Mouse (Mus musculus): ENCODE results near the gene Lpin2. TPM values are rescaled to one million over a fixed set of nuclear protein-coding genes. Genes with fewer than 3 reads are reported as not detected.

The Lpin2 gene
- polyA plus RNA-seq, 1 experiment from 2014 or later: 22.5 TPM

DNA sequence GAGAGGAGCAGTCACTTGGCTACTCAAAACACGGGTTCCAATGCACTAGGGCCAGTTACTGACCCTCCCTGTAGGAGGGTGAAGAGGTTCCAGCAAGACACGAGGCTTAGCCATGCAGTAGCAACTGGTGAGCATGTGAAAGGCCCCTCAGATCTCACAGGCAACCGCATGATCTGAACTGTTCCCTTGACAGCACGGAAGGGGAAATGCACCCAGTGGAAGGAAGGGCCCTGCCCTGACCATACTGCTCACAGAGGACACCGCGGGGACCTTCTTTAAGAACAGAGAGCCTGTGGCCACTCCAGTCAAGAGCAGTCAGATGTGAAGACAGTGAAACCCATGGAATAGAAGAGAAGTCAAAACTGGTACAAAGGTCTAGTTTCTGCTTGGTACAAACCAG is 80.8 kb downstream of the Lpin2 start:
- Histone ChIP-seq H3K36me3 (no peaks in the 10 kb centered on the region), H3K4me1 (replicated peaks) (peaks cover 3% of the 10 kb centered on the region; the same call in 1 of the 2 replicates), H3K9ac (no peak overlapping the region), H3K4me2 (replicated peaks) (no peak overlapping the region), H3K27me3 (replicated peaks) (no peaks in the 10 kb centered on the region), H3K27ac (no peak overlapping the region), H3K4me3 (replicated peaks) (no peak overlapping the region), H3K9me3 (no peaks in the 10 kb centered on the region)
- no peak for ATAC-seq
- 72% methylated on average over 6 of the region's 6 CpGs for whole genome bisulfite sequencing

DNA sequence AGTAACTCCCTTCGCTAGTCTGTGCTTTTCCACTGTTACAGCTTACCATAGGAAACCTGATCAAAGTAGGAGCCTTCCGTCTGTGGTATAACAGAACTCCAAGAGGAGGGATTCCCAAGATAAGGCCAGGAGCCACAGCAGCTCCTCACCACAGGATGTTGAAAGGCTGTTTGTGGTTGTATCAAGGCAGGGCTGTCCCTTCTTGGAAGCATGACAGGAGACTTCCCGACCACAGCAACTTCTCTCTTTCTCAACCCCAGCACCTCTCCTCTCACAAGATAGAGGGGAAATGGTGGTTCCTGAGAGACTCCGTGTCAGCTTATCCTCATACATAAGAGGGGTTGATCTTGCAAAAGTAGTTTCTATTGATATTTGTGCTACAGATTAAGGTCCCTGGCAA is 82.4 kb downstream of the Lpin2 start:
- Histone ChIP-seq H3K4me1 (replicated peaks) (peaks cover 2% of the 10 kb centered on the region; the same call in 1 of the 2 replicates), H3K9me3 (no peaks in the 10 kb centered on the region), H3K27ac (no peak overlapping the region), H3K36me3 (no peaks in the 10 kb centered on the region), H3K4me2 (replicated peaks) (no peak overlapping the region), H3K27me3 (replicated peaks) (no peaks in the 10 kb centered on the region), H3K4me3 (replicated peaks) (no peak overlapping the region), H3K9ac (no peak overlapping the region)
- ATAC-seq: no peak
- WGBS: 79% methylated on average over 4 of the region's 4 CpGs

DNA sequence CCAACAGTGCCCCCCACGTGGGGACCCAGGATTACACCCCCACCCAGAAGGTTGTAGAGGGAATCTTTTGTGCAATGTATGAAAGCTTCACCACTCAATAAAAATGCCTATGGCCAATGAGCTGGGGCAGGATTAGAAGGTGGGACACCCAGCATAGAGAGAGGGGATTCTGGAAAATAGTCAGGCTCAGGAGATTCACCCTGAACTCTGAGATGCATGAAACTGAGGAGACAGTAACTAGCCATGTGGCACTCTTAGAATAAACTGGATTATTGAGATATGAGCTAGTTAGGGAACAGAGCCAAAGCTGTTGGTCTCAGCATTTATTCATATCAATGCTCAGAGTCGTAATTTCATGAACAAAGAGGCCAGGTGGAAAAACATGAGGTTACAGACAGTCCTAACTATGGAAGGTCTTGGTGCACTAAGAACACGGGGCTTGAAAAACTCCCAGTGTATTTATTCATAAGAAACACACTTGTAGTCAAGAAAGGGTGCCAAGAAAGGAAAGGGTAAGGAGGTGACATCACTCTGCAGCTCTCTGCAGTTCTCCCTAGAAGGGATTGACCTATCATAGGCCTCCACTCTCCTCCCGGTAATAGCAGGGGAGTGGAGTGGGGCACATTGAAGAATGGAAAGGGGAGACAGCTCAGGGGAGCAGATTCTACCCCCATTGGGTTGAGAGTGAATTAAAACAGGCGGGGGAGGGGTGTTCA is 83.1 kb downstream of the Lpin2 start:
- Histone ChIP-seq H3K4me2 (replicated peaks) (no peak overlapping the region), H3K4me1 (replicated peaks) (no peaks in the 10 kb centered on the region), H3K9ac (no peak overlapping the region), H3K27ac (no peak overlapping the region), H3K27me3 (replicated peaks) (no peaks in the 10 kb centered on the region), H3K36me3 (no peaks in the 10 kb centered on the region), H3K4me3 (replicated peaks) (no peak overlapping the region), H3K9me3 (no peaks in the 10 kb centered on the region)
- 55% methylated on average over 5 of the region's 5 CpGs for WGBS
- ATAC-seq: 0 out of 2 replicates have a peak, but pooled peaks have one; percentile 35

DNA sequence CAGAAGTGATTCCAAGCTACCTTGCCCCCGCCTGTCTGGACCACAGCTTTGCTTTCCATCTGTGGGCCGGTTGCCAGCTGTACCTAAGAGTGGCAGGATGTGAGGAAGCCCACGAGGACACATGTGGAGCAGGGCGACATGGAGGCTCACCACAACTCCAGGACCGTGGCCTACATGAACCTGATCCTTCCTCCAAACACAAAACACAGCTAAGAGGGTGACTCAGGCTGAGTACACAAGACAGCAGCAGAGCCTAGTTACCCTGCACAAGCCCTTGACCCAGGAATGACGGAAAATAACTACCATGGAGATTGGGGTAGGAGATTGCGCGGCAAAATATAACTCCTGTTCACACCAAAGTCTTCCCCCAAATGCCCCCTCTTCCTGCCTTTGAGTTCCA is 85.0 kb downstream of the Lpin2 start:
- H3K9me3 ChIP-seq: no peaks in the 10 kb centered on the region
- no peak overlapping the region for H3K9ac ChIP-seq
- H3K4me3 ChIP-seq (replicated peaks): no peak overlapping the region
- H3K27ac ChIP-seq: no peak overlapping the region
- no peaks in the 10 kb centered on the region for H3K27me3 ChIP-seq (replicated peaks)
- H3K4me1 ChIP-seq (replicated peaks): no peaks in the 10 kb centered on the region
- no peaks in the 10 kb centered on the region for H3K36me3 ChIP-seq
- WGBS: 80% methylated on average over 8 of the region's 8 CpGs
- H3K4me2 ChIP-seq (replicated peaks): no peak overlapping the region
- no peak for ATAC-seq

DNA sequence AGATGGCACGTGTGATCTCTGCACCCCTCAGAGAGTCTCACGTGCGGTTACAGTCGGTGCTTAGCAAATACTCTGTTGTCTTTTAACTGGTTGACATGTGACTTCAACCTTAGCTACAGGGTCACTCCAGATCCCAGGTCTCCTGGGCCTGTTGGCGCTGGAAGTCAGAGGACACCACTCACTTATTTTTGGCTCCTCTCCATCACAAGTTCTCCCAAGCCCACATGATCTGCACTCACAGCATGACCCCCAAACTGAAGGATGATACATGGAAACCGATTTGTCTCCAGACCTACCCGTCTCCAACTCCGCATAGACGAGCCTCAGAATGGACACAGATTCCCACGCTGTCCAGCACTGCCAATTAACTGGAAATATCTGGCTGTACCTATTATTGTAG is 85.8 kb downstream of the Lpin2 start:
- H3K4me3 ChIP-seq (replicated peaks): no peak overlapping the region
- ATAC-seq: no peak; the same call in 1 of the 2 replicates
- no peaks in the 10 kb centered on the region for H3K9me3 ChIP-seq
- H3K4me2 ChIP-seq (replicated peaks): no peak overlapping the region
- 87% methylated on average over 10 of the region's 10 CpGs for WGBS
- H3K36me3 ChIP-seq: no peaks in the 10 kb centered on the region
- H3K27ac ChIP-seq: no peak overlapping the region
- no peaks in the 10 kb centered on the region for H3K4me1 ChIP-seq (replicated peaks)
- no peak overlapping the region for H3K9ac ChIP-seq
- no peaks in the 10 kb centered on the region for H3K27me3 ChIP-seq (replicated peaks)

DNA sequence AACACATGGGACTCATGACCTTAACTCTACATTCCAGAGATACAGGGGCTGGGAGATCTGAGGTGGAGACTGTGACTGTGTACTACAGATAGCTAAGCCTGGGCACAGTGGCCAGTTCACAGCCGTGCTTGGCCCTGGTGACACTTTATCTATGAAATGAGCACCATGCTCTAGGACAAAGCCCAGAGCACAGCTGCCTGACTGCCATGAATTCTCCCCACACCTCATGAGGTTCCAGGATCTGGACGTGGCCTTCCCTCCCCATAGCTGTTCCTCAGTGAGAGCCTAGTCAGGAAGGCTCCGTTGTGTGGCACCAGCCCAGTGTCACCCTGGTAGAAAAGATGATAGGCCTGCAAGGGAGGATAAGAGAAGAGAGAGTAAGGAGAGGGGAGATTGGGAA is 86.2 kb downstream of the Lpin2 start:
- Histone ChIP-seq H3K27me3 (replicated peaks) (no peaks in the 10 kb centered on the region), H3K4me1 (replicated peaks) (no peaks in the 10 kb centered on the region), H3K4me2 (replicated peaks) (no peak overlapping the region), H3K27ac (no peak overlapping the region), H3K9me3 (no peaks in the 10 kb centered on the region), H3K36me3 (no peaks in the 10 kb centered on the region), H3K4me3 (replicated peaks) (no peak overlapping the region), H3K9ac (no peak overlapping the region)
- ATAC-seq: peak; percentile 76; the same call in 1 of the 2 replicates
- WGBS: 78% methylated on average over 3 of the region's 3 CpGs

DNA sequence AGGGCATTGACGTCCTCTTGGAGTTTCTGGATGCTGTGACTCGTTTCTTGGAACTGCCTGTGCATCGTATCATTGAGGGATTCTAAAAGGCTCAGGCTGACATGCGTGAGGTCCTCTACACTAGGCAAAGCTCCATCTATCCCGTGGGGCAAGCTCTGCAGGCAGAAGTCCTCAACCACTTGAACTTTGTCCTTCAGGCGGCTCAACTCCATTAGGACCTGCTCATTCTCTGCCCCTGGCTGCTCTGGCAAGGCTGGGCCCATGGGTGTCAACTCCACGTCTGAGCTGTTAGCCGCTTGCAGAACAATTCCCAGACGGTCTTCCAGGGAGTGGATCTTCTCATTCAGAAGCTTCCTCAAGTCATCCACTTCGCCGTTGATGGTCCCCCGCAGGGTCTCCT is 91.5 kb downstream of the Lpin2 start:
- Histone ChIP-seq H3K4me3 (replicated peaks) (no peak overlapping the region), H3K27me3 (replicated peaks) (no peaks in the 10 kb centered on the region), H3K27ac (no peak overlapping the region), H3K4me2 (replicated peaks) (no peak overlapping the region), H3K9me3 (no peaks in the 10 kb centered on the region), H3K4me1 (replicated peaks) (no peaks in the 10 kb centered on the region), H3K9ac (no peak overlapping the region), H3K36me3 (no peaks in the 10 kb centered on the region)
- 86% methylated on average over 12 of the region's 12 CpGs for WGBS
- no peak for ATAC-seq

DNA sequence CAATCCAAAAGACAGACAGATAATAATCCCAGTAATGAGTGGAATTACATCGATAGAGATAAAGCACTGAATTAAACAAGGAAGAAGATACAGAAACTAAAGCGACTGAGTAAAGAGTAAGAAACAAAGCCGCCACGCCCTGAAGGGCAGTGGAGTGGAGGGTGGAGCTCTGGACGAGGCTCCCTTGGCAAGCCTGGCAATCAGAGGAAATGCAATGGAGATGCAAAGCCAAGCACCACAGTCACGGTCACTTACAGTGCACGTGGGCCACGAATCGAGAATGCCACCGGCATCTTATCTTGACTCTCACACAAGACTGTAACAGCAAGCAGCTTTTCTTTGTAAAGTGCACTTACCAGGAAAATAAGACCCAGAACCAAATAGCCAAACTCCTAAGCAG is 94.4 kb downstream of the Lpin2 start:
- no peak for ATAC-seq
- no peak overlapping the region for H3K9ac ChIP-seq
- no peak overlapping the region for H3K27ac ChIP-seq
- no peaks in the 10 kb centered on the region for H3K27me3 ChIP-seq (replicated peaks)
- no peaks in the 10 kb centered on the region for H3K9me3 ChIP-seq
- no peak overlapping the region for H3K4me2 ChIP-seq (replicated peaks)
- no peaks in the 10 kb centered on the region for H3K36me3 ChIP-seq
- H3K4me1 ChIP-seq (replicated peaks): no peaks in the 10 kb centered on the region
- WGBS: 86% methylated on average over 10 of the region's 10 CpGs
- H3K4me3 ChIP-seq (replicated peaks): no peak overlapping the region

DNA sequence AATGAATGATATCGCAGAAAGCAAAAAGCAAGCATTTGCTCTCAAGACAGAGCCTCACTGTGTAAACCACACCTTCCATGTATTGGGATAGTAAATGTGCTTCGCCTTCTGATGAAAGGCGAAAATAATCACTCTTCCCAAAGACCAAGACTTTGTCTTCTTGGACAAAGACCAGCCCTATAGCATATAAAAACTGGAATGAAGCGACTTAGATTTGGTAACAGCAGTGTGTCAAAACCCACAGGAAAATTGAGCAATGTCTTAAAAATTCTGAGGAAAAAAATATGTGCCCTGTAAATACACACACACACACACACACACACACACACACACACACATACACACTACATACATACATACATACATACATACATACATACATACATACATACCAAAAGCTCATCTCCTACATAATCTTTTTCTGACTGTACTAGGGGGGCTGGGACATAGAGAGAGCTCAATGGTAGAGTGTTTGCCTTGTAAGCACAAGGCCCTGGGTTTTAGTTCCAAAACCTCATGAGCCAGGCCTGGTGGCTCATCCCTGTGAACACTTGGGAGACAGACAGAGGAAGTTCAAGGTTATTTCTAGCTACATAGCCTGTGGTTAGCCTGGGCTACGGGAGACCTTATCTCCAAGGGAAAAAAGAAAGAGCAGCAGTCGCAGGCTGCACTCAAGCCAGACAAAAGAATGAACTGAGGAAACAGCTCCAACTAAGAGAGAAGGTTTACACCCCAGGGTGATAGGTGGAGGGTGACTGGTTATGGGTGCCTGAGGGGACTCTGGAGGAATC is 95.5 kb downstream of the Lpin2 start:
- Histone ChIP-seq H3K27ac (no peak overlapping the region), H3K9me3 (no peaks in the 10 kb centered on the region), H3K4me2 (replicated peaks) (no peak overlapping the region), H3K27me3 (replicated peaks) (no peaks in the 10 kb centered on the region), H3K9ac (no peak overlapping the region), H3K36me3 (no peaks in the 10 kb centered on the region), H3K4me3 (replicated peaks) (no peak overlapping the region), H3K4me1 (replicated peaks) (no peaks in the 10 kb centered on the region)
- 87% methylated on average over 6 of the region's 6 CpGs for WGBS
- no peak for ATAC-seq

DNA sequence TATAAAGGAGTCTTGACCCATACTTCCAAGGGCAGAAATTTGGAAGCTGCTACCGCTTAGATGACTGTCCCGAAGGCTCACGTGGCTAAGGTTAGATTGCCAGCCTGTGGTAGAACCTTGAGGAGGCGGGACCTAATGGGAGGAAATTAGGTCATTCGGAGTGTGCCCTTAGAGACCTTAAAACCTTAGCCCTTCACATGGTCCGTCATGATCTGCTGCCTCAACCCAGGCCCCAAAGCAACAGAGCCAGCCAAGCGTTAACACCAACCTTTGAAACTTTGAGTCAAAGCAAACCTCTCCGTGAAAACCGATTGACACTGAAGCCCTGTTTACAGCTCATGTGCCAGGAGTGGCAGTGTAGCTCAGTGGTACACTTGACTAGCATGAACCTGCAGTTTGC is 100.4 kb downstream of the Lpin2 start:
- Histone ChIP-seq H3K4me1 (replicated peaks) (peaks cover 6% of the 10 kb centered on the region; the same call in 1 of the 2 replicates), H3K27ac (no peak overlapping the region), H3K4me2 (replicated peaks) (no peak overlapping the region)

DNA sequence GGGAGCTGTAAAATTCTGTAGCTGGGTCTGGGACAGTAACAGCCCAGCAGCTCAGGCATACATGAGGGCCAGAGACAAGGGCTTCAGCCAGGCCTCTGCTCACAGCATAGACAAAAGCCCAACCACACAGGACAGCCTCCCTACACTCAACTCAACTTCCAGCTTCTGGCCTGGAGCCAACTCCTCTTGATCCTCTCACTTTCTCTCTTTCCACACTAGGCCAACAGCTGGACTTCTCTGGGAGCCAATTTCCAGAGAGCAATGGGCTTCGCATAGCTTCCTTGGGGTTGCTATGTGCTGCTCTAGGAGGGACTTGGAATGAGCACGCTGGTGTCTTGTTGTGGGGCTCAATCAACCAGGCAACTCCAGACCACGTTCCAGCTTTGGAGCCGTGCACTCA is 100.9 kb downstream of the Lpin2 start:
- H3K4me3 ChIP-seq (replicated peaks): no peak overlapping the region
- no peaks in the 10 kb centered on the region for H3K9me3 ChIP-seq
- H3K4me1 ChIP-seq (replicated peaks): peaks cover 6% of the 10 kb centered on the region; the same call in 1 of the 2 replicates
- H3K36me3 ChIP-seq: no peaks in the 10 kb centered on the region
- no peak overlapping the region for H3K9ac ChIP-seq
- no peak overlapping the region for H3K4me2 ChIP-seq (replicated peaks)
- ATAC-seq: peak; percentile 81
- no peak overlapping the region for H3K27ac ChIP-seq
- WGBS: 60% methylated on average over 4 of the region's 4 CpGs
- no peaks in the 10 kb centered on the region for H3K27me3 ChIP-seq (replicated peaks)

More for the DNA sequence above, 100.4 kb downstream of the Lpin2 start:
- ATAC-seq: no peak
- Histone ChIP-seq H3K9ac (no peak overlapping the region), H3K9me3 (no peaks in the 10 kb centered on the region), H3K27me3 (replicated peaks) (no peaks in the 10 kb centered on the region), H3K4me3 (replicated peaks) (no peak overlapping the region), H3K36me3 (no peaks in the 10 kb centered on the region)
- 90% methylated on average over 9 of the region's 9 CpGs for WGBS

DNA sequence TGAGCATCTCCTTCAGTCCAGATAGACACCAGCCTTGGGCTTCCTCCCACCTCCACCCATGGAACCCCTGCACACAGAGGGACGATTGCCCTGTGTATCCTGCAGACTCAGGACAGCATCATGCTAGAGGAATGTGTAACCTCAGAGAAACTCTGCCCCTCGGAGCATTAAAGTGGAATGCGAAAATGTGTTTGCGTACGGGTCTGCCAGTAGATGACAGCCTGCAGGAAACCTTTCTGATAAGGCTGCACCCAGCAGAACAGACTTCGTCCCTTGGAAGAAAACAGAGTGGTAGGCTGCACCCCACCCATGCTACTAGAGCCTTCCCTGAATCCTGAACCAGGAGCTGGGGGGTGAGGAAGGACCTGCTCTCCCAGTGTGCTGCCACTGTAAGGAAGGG is 102.5 kb downstream of the Lpin2 start:
- no peak overlapping the region for H3K4me2 ChIP-seq (replicated peaks)
- H3K9ac ChIP-seq: no peak overlapping the region
- no peaks in the 10 kb centered on the region for H3K9me3 ChIP-seq
- H3K27ac ChIP-seq: no peak overlapping the region
- no peaks in the 10 kb centered on the region for H3K27me3 ChIP-seq (replicated peaks)
- peaks cover 6% of the 10 kb centered on the region; the same call in 1 of the 2 replicates for H3K4me1 ChIP-seq (replicated peaks)
- WGBS: 20% methylated on average over 6 of the region's 6 CpGs
- no peak overlapping the region for H3K4me3 ChIP-seq (replicated peaks)
- H3K36me3 ChIP-seq: no peaks in the 10 kb centered on the region
- ATAC-seq: no peak
